Mouse (Mus musculus) mouse embryonic stem cell (cell line): ENCODE results near the gene Dcst2.

Experiments
- in situ Hi-C, 2 experiments: fragments of 300-500 bp; cut with MboI; formaldehyde crosslinking; loops; 1 replicate in 1 of 2; 3 replicates in 1 of 2; pipeline ENCODE4 v1.14.3; 2019 to 2020; ENCODE audit warnings: low sequenced_read_pairs in 2 of 2, low pct_unique_long_range_greater_than_20kb in 1 of 2, mixed read lengths in 1 of 2; ENCODE audit not compliant: unreplicated experiment in 1 of 2

Gene Dcst2

DNA sequence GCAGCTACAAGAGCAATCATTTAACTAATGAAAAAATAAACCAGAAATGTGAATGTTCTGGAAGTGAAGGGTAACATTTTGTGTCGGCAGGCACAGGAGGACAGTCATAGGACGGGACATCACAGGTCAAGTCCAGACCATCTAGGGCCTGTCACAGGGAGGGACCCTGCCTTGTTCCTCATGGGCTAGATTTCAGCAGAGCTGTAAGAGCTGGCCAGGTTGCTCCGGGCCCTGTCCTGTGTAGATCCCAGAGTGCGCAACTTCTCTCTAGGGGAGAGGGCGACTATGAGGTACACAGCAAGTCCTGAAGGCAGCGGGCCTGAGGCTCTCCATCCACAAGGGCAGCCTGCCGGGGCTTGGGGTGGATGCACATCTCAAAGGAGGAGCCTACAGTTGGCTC, at the start of gene Dcst2:
Dcst2 (plus strand) TSS at position 301 of the 400 bp plus-strand sequence.
- in situ Hi-C loops = no loop called here

GRCm38 (mm10) chr3:89314340-89314739, 47.4 kb upstream of the Dcst2 start:
- in situ Hi-C loops = loop anchor here in 1 of 2 experiments (10.0 kb wide), 1 partner anchor 170 kb away; no protein-coding TSS in a partner anchor

DNA sequence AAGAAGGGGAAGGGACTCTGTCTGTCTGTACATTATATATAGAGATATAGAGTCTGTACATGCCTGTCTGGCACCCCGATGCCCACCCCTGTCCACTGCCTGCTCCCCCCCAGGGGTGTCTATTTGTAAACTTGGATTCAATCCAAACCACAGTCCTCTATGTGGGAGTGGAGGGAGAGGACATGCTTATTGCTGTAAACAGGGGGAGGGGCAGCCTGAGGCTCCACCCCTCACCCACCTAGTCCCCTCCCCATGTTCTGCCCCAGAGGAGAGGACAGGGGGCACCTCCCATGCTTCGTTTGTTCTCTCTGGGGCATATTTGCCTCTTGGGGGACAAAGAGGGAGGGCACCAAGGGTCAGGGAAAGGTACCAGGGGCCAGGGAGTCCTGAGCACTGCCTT, 47.0 kb upstream of the Dcst2 start:
- in situ Hi-C loops = loop anchor here in 1 of 2 experiments (10.0 kb wide), 1 partner anchor 170 kb away; no protein-coding TSS in a partner anchor

GRCm38 (mm10) chr3:89315195-89315929, 46.4 kb upstream of the Dcst2 start:
- in situ Hi-C loops = loop anchor here in 1 of 2 experiments (10.0 kb wide), 1 partner anchor 169 kb away; no protein-coding TSS in a partner anchor

DNA sequence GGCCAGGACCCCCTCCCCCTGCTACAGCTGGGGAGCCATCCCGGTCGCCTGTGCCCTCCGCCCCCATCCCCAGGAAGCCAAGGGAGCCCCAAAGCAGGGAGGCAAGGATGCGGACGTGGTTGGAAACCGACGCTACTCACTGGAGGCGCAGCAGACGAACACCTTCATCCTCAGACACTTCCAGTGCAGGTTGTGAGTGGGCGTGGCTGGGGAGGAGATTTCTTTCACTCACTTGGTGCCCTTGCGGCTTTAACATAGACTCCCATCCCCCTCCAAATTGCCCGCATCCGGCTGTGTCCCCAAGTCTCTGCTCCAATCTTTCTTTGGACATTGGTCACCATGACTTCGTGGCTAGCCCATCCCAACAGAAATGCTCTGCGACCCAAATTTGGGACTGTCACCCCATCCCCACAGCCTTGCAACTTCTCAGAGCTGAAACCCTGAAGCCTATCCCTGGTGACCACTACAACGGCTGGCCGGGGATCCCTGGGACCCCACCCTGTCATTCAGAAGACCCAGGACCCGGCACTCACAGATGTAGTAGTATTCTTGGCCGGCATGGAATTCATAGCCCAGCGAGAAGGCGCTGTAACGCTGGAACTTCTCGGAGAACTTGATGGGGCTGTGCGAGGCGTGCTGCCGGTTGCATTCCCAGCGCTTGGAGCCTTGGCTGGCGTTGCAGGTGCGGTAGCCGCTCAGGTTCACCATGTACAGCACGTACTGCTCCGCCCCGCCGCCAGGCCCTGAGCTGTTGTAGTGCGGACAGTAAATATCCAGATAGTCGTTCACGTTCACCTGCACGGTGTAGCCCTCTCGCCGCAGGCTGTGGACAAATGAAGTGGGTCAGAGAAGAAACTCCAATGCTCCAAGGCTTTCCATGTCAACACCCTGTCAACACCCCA, 45.6 kb upstream of the Dcst2 start:
- in situ Hi-C loops = loop anchor here in 1 of 2 experiments (10.0 kb wide), 1 partner anchor 169 kb away; no protein-coding TSS in a partner anchor

DNA sequence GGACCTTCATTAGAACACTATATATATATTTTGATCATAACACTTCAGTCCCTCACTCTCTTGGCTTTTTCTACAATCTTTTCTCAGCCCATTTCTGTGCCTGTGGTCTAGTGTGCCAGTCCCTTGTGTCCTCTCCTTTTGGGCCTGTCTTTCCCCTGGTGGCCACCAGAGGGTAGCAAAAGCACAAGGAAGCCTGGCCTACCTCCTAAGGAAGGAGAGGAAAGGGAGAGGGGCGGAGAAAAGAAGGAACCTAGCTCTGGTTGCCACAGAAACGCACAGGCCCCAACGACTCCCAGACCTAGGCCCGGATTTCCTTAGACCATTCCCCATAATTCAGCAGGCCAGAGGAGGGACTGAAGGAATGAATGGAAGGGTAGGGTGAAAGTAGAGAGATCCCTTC, 44.9 kb upstream of the Dcst2 start:
- in situ Hi-C loops = loop anchor here in 1 of 2 experiments (10.0 kb wide), 1 partner anchor 168 kb away; no protein-coding TSS in a partner anchor

GRCm38 (mm10) chr3:89317246-89317645, 44.5 kb upstream of the Dcst2 start:
- in situ Hi-C loops = loop anchor here in 1 of 2 experiments (10.0 kb wide), 1 partner anchor 168 kb away; no protein-coding TSS in a partner anchor

DNA sequence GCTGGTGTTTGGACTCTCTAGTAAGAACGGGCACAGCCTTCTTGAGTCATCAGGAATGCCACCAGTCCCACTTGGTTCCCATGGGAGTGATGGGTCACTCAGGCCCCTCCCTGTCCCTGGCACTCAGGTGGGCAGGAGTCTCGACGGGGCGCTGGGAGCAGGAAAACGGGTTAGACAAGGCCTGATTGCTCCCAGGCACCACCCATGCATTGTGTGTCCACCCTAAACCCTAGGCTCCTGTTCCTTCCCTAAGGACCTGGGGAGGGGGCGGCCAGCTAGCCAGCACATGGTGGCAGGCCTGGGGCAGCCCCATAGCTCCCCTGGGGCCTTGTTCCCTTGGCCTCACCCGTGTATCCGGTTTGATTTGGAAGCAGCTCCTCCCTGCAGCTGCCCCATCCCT, 43.5 kb upstream of the Dcst2 start:
- in situ Hi-C loops = loop anchor here in 1 of 2 experiments (10.0 kb wide), 1 partner anchor 166 kb away; no protein-coding TSS in a partner anchor

GRCm38 (mm10) chr3:89318971-89319590, 42.7 kb upstream of the Dcst2 start:
- in situ Hi-C loops = loop anchor here in 1 of 2 experiments (10.0 kb wide), 1 partner anchor 166 kb away; no protein-coding TSS in a partner anchor

DNA sequence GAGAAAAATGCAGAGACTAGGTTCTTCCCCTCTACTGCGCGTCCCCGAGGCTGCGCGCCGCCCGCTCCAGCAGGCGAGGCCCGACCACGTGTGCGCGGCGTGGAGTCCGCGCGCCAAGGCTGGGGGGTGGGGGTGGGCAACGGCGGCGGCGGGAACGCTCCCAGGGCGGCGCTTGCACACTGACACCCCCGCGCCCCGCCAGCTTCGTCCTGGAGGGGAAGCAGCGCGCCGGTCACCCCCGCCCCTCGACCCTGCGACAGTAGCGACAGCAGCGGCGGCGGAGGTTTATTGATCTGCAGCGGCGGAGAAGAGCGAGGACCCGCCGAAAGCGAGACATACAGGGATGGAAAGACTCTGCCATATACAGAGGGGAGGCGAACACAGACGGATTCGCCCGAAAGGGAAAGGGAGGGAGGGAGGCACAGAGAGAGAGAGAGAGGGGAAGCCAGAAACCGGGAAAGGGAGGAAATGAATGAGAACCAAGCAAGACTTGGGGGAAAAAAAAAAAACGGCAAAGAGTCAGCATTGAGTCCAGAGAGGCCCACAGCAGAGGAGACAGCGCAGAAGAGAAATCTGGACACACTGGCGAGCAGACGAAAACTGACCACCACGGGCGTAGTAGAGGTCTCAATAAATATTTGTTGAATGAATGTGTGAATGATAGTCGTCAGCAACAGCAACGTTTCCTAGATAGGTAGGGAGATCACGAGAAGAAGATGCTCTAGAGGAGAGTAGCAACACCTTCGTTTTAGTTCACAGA, 42.0 kb upstream of the Dcst2 start:
- in situ Hi-C loops = loop anchor here in 1 of 2 experiments (10.0 kb wide), 1 partner anchor 165 kb away; no protein-coding TSS in a partner anchor

DNA sequence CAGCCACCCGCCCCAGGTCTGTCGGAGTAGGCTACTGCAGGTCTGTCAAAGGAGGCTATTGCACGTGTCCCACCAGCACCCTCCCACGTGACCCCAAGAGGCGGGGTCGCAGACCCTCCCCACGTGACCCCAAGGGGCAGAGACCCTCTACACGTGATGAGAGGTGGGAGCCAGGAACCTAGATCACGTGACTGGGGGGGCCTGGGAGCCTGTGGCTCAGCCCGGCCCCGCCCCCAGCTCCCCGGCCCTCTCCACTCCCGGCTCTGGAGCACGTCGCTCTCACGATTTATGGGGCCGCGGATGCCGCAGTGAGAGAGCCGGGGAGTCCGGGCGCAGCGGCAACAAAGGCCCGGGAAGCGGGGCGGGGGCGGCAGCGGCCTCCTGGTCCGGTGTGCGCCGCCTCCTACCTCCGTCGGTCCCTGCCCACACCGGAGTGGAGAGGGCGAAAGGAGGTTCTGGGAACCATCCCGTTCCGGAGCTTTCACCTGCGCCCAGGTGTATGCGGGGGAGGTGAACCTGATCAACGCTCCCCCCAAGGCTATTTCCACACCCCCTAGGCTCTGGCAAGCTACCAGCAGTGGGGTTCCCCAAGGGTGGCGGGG, 41.1 kb upstream of the Dcst2 start:
- in situ Hi-C loops = no loop called here

DNA sequence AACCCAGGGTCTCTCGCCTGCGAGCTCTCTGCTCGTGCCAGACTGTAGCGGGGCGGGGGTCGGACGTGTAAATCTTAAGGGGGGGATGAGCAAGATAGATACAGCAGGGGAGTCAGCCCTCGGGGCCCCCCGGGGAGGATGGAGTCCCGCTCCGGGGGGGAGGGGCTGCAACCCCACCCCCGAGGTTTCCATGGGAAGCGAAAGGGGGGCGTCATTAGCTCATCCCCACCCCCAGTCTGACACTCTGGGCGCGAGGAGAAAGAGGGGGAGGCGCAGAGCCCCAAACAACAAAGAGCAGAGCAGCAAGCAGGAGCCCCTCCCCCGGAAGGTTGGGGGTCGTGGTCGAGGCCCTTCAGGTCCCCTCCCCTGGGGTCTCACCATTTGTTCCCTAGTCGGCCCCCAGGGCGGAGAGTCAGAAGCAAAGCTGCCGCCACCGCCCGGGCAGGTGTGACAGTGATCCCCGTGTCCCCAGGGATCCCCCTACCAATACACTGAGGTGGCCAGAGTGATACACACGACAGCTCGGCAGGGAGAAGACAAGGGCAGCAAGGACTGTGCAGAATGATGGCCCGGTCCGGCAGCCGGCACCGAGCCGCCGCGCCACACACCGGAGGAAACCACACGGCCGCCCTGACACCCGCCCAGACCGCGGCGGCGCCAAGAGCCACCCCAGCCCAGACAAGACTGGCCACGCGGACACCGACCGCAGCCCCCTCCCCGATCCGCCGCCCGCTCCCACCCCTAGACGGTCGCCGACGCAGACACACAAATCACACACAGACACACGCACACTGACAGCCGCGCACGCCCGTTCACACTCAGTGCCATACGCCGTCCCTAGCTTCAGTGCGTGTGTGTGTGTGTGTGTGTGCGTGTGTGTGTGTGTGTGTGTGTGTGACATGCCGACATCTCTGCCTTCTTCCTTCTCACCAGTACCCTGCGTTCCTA, 40.3 kb upstream of the Dcst2 start:
- in situ Hi-C loops = no loop called here

- in situ Hi-C loops = no loop called here
Observed at GRCm38 (mm10) chr3:89322131-89322500, 39.7 kb upstream of the Dcst2 start.

- in situ Hi-C loops = no loop called here
Observed at GRCm38 (mm10) chr3:89322514-89323165, 39.1 kb upstream of the Dcst2 start, which contains the start of gene Efna3. Gene Efna3, minus strand, starts transcription at chr3:89322965.

DNA sequence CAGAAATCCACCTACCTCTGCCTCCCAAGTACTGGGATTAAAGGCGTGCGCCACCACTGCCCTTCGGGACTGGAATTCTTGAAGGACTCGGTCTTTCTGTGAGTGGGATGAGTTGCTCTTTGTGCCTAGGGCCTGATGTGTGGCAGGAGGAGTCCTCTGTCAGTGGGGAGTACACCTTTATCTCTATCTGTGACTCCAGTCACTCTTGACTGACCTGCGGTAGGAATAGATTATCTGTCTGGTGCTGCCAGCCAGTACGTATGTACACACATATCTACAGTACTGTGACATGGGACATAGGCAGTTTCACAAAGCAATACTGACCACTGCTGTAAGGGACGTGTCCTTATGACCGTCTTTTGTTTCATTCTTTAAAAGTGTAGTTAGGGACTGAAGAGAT, 35.9 kb upstream of the Dcst2 start:
- in situ Hi-C loops = no loop called here

DNA sequence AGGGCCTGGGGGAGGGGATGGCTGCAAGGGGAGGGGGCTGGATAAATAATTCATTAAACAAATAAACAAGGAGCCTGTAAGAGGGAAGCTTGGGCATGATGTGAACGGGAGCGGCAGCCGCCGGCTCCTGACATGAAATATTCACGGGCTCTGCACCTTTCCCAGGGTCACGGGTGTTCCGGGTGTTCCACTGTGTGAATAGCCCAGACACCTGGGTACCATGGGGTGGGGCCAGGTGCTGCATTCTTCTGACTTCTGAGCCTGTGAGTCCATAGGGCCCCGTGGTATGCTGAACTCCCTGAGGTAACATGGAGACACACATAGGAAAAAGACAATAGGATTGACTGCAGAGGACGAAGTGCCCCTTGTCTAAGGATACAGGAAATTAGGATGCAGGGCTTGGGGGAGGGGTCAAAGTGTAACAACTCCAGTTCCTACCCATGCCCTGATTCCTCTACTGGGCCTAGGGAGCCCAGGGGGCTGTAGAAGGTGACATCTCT, 34.4 kb upstream of the Dcst2 start:
- in situ Hi-C loops = no loop called here
